ENCODE assay signal across 25 mouse cellular contexts in genomic region chr5:144793374-144793773, GRCm38 (mm10). TPM values are rescaled to one million over a fixed set of nuclear protein-coding genes. Genes with fewer than 3 reads are reported as not detected.
"Had no signal": no experiment of that assay in that cellular context is flagged by ENCODE, and none has a peak within 500 bp of the region (broad histone marks: within the 10 kb centered on the region; RNA-seq: fewer than 3 reads in every experiment).

No protein-coding gene starts in this region.

- H3K27ac ChIP-seq: limb, embryonic 12.5 days; limb, embryonic 15.5 days; liver, embryonic 14.5 days; midbrain, embryonic 15.5 days; neural tube, embryonic 13.5 days had no signal

- H3K9me3 ChIP-seq: limb, embryonic 12.5 days; limb, embryonic 15.5 days; midbrain, embryonic 15.5 days; neural tube, embryonic 13.5 days had no signal

- H3K27me3 ChIP-seq: limb, embryonic 12.5 days; limb, embryonic 15.5 days; midbrain, embryonic 15.5 days; neural tube, embryonic 13.5 days had no signal

- H3K4me2 ChIP-seq: limb, embryonic 12.5 days; limb, embryonic 15.5 days; liver, embryonic 11.5 days; lung, embryonic 14.5 days; midbrain, embryonic 11.5 days; midbrain, embryonic 15.5 days; neural tube, embryonic 13.5 days had no signal

- H3K4me1 ChIP-seq: limb, embryonic 12.5 days; limb, embryonic 15.5 days; midbrain, embryonic 15.5 days; neural tube, embryonic 13.5 days had no signal

- H3K4me3 ChIP-seq: limb, embryonic 12.5 days; limb, embryonic 15.5 days; midbrain, embryonic 15.5 days; myocyte; neural tube, embryonic 13.5 days had no signal

- H3K9ac ChIP-seq: limb, embryonic 12.5 days; limb, embryonic 15.5 days; liver, embryonic 14.5 days; liver, postnatal 0 days; lung, embryonic 14.5 days; midbrain, embryonic 15.5 days; neural tube, embryonic 13.5 days had no signal

- ATAC-seq: liver, postnatal 0 days; midbrain, embryonic 15.5 days had no signal

- DNase-seq: kidney, adult 18-20 months; kidney, adult 9 months; kidney, postnatal 36 days; layer of hippocampus, adult 9-11 months; left cerebral cortex, postnatal 4 days; liver, postnatal 0 days; lung, embryonic 14.5 days; lung, postnatal 10 days; lung, postnatal 36 days; retina, postnatal 1 day; thymus, adult 2 months; thymus, postnatal 14 days; thymus, postnatal 4 days had no signal

RNA-seq across cellular contexts. Expression of gene Tmem130, which starts 31.8 kb away (rescaled TPM):
- total RNA-seq: megakaryocyte progenitor cell, adult 5-6 weeks; monocyte, adult 5-6 weeks; neutrophil, adult 5-6 weeks had no signal
- polyA plus RNA-seq: spleen, adult 2 months had no signal
